Mouse (Mus musculus): ENCODE results near the gene Tor1aip2.

DNA sequence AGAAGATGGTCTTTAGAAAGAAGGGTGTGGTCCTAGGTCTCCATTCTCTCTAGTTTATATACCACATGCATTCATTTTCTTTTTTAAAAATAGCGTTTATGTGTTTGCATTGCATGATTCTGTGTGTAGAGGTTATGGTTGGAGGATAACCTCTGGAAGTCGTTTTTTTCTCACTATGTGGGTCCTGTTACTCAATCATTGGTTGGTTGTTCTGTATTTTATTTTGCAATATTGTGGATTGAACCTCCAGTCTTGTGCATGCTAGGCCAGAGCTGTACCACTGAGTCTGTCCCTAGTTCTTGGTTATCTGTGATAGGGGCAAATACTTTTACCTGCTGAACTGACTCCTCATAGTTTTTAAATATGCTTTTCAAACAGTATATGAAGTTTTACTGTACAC lies 23.0 kb downstream of the Tor1aip2 start:
- TF ChIP-seq ELF1 (IDR thresholded peaks at IDR 0.05; ENCODE audit: low read depth, low read length) = no peak
- no peak for TF ChIP-seq NRF1 (IDR thresholded peaks at IDR 0.05; ENCODE audit: low read depth, low read length)
- no peak for TF ChIP-seq MAX (IDR thresholded peaks at IDR 0.05; ENCODE audit: low read length)
- no peak for TF ChIP-seq TBP (conservative IDR thresholded peaks at IDR 0.05; ENCODE audit: low read depth, low read length)
- TF ChIP-seq TCF12 (IDR thresholded peaks at IDR 0.05; ENCODE audit: low read depth, low read length) = no peak
- TF ChIP-seq SIN3A (IDR thresholded peaks at IDR 0.05; ENCODE audit: low read length) = no peak
